Mouse (Mus musculus) mesoderm, embryonic 11.5 days (tissue): ENCODE measurements around the gene Isca1.
"Not testable (repeated sequence)": the region's sequence is repeated elsewhere in the genome, so short reads cannot be mapped to it uniquely, and the experiment has no call there.

Experiments used
- DNase-seq: peaks from one replicate; pipeline ENCODE4 v3.0.0-alpha.2; 2012; ENCODE audit warnings: low read depth, low spot score

The Isca1 gene

GRCm38 (mm10) chr13:59746711-59747110 lies 22.9 kb downstream of the Isca1 start, which contains the start of gene 1700014D04Rik:
Gene 1700014D04Rik, minus strand, starts transcription at chr13:59746752.
- no peak for DNase-seq

- no peak for DNase-seq
These were observed 23.4 kb downstream of the Isca1 start for GRCm38 (mm10) chr13:59746164-59746563.

GRCm38 (mm10) chr13:59745462-59745861 lies 24.1 kb downstream of the Isca1 start:
- DNase-seq: no peak

GRCm38 (mm10) chr13:59741697-59742096 lies 27.9 kb downstream of the Isca1 start:
- DNase-seq: no peak

GRCm38 (mm10) chr13:59741096-59741495 lies 28.5 kb downstream of the Isca1 start:
- no peak for DNase-seq

GRCm38 (mm10) chr13:59739397-59739796 lies 30.2 kb downstream of the Isca1 start:
- DNase-seq: no peak

GRCm38 (mm10) chr13:59738455-59738854 lies 31.2 kb downstream of the Isca1 start:
- DNase-seq: no peak

GRCm38 (mm10) chr13:59735190-59735589 lies 34.4 kb downstream of the Isca1 start:
- peak; percentile 28 for DNase-seq

GRCm38 (mm10) chr13:59734347-59734746 lies 35.3 kb downstream of the Isca1 start:
- DNase-seq: not testable (repeated sequence)

- no peak for DNase-seq
These were observed 35.7 kb downstream of the Isca1 start for GRCm38 (mm10) chr13:59733936-59734335.

- no peak for DNase-seq
These were observed 38.0 kb downstream of the Isca1 start, which contains the start of gene Spata31d1d for GRCm38 (mm10) chr13:59731652-59732051. Gene Spata31d1d, minus strand, starts transcription at chr13:59731752.

- DNase-seq: peak; percentile 92
These were observed 41.1 kb downstream of the Isca1 start for GRCm38 (mm10) chr13:59728378-59729093.

- DNase-seq: no peak
These were observed 43.3 kb downstream of the Isca1 start for GRCm38 (mm10) chr13:59726139-59726867.

- DNase-seq: not testable (repeated sequence)
These were observed 47.5 kb downstream of the Isca1 start for GRCm38 (mm10) chr13:59722089-59722488.

GRCm38 (mm10) chr13:59719475-59719874 lies 50.1 kb downstream of the Isca1 start:
- DNase-seq: no peak

GRCm38 (mm10) chr13:59718857-59719440 lies 50.7 kb downstream of the Isca1 start:
- DNase-seq: not testable (repeated sequence)

GRCm38 (mm10) chr13:59713710-59714109 lies 55.9 kb downstream of the Isca1 start:
- no peak for DNase-seq

GRCm38 (mm10) chr13:59711984-59712383 lies 57.6 kb downstream of the Isca1 start, which contains the start of gene Spata31d1b:
Gene Spata31d1b, plus strand, starts transcription at chr13:59712284.
- not testable (repeated sequence) for DNase-seq

GRCm38 (mm10) chr13:59710230-59710629 lies 59.4 kb downstream of the Isca1 start, which contains the start of gene Spata31d1a:
Gene Spata31d1a, minus strand, starts transcription at chr13:59710330.
- DNase-seq: no peak
